Mouse (Mus musculus) lung, postnatal 0 days (tissue): ENCODE measurements around the gene Siva1.

Source experiments
- CTCF ChIP-seq: IDR thresholded peaks from 2 replicates; pipeline ENCODE4 v1.5.1; 2016; ENCODE audit warnings: antibody characterized with exemption, mild to moderate bottlenecking
- EP300 ChIP-seq: IDR thresholded peaks from 2 replicates; pipeline ENCODE4 v1.6.1; 2016; ENCODE audit warnings: antibody characterized with exemption, mild to moderate bottlenecking, control low read depth

DNA sequence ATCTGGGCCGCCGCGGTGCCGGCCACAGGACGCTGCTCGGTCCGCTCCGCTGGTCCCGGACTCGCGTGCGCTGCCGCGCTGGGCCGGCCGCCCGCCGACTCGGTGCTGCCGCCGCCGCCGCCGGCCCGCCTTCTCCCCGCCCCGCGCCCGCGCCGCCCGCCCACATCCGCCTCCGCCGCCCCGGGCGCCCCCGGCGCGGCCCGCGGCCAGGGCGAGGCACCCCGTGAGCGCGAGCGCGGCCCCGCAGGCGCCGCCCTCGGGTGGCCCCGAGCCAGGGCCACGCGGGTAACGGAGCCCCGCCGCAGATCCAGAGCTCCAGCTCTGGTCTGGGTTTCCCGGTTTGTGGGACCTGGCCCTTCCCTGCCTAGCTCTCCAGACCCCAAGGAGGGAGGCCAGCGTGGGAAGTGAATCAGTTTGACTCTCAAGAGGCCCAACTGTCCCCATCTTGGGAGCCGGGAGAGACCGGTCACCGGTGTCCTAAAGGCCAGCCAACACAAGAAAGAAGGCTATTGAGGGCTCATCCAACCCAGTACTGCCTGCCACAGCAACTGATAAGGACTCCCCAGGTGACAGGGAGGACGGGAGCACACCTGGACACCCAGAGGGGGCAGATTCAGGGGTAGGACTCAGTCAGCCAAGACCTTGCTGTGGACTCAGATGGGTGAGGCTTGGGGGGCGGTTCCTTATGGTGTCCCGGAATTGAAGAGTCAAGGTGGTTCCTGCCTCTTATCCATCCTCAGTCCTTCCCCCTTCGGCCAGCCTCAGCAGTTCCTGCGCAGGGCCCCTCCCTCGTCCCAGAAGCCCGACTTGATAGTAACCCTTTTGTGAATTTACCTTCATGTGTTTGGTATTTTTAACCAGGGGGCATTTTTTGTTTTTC lies 29.9 kb downstream of the Siva1 start, which contains the start of gene Akt1:
- TF ChIP-seq EP300 (no peak), CTCF (no peak)
